Mouse (Mus musculus) myocyte (in vitro differentiated cells): Measurements from ENCODE around the gene Gimap7.

Experiments used
- POLR2AphosphoS2 ChIP-seq: IDR thresholded peaks from one replicate; pipeline ENCODE4 v1.6.1; 2011; ENCODE audit warnings: low read depth, control low read depth; ENCODE audit not compliant: insufficient read length
- REST ChIP-seq: IDR thresholded peaks from one replicate; pipeline ENCODE4 v1.6.1; 2011; ENCODE audit warnings: mild to moderate bottlenecking, control low read depth, moderate library complexity; ENCODE audit not compliant: insufficient read depth, insufficient read length

DNA sequence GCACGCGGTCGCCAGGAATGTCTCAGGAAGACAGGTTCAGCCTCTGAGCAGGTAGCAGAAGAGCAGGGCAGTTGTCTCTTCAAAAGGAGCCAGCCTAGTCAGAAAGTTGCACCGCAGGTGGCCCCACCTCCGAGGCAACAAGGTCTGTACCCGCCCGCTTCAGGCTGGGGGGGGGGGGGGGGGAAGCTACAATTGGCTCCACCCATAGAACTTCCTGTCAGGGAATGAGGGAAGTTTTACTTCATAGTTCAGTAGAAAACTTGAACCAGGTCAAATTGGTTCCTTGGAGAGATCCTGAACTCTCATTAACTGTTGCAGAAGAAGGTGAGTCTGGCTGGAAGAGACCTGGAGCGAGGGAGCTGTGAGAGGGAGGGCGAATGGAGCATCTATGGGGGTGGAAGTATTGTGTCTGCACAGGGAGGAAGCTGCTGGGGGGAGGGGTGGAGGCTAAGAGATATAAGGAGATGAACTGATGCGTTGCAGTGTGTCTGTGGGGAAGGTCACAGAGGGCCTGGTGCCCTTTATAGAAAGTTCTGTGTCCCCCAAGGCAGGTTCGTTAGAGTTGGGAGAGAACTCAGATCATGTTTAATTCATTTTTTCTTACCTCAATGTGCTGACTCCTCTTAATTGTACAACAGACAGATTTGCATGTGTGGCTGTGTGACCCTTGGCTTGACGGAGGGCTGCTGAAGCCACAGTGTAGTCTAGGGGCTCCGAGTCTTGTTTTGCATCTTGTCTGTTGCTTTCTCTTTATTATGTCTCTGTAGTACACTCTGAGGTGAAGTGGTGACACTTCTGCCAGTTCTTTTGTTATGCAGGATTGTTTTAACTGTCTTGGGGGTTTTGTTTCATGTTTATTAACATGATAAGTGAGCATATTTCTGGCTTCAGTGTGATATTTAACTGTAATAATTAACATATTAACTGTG, 42.2 kb upstream of the Gimap7 start, which contains the start of gene Gimap9:
- TF ChIP-seq REST, result no peak
- TF ChIP-seq POLR2AphosphoS2, result no peak
